Mouse (Mus musculus): Measurements from ENCODE around the gene Hist1h2bm. TPM values are rescaled to one million over a fixed set of nuclear protein-coding genes. Genes with fewer than 3 reads are reported as not detected.

Gene Hist1h2bm
- polyA plus RNA-seq, 1 experiment, result 17.0 TPM

GRCm38 (mm10) chr13:21753524-21754285 lies 31.9 kb downstream of the Hist1h2bm start, which contains the start of the genes Hist1h2ak and Hist1h2bn:
Hist1h2ak (minus strand) TSS chr13:21753827.
Hist1h2bn (plus strand) TSS chr13:21754123.
- peak; percentile 99 for DNase-seq (ENCODE audit: low read depth)
- TF ChIP-seq POLR2A (IDR thresholded peaks at IDR 0.05; ENCODE audit: borderline replicate concordance, extremely low read depth, insufficient read depth, insufficient read length, poor library complexity, severe bottlenecking), result 0 out of 2 replicates have a peak, but pooled peaks have one; percentile 39

GRCm38 (mm10) chr13:21754294-21755001 lies 32.6 kb downstream of the Hist1h2bm start:
- DNase-seq (ENCODE audit: low read depth), result peak; percentile 81

GRCm38 (mm10) chr13:21755707-21756106 lies 33.9 kb downstream of the Hist1h2bm start:
- no peak for TF ChIP-seq CTCF (IDR thresholded peaks at IDR 0.05; ENCODE audit: borderline replicate concordance, extremely low read depth, insufficient read depth, insufficient read length)
- TF ChIP-seq POLR2A (IDR thresholded peaks at IDR 0.05; ENCODE audit: borderline replicate concordance, extremely low read depth, insufficient read depth, insufficient read length, poor library complexity, severe bottlenecking), result no peak
- no peak for DNase-seq (ENCODE audit: low read depth)

Other genes starting within 250 kb of the Hist1h2bm start
- 4.7 and 5.7 TPM in 2 replicates for gene Zkscan4, start 243.1 kb upstream of the Hist1h2bm start, polyA plus RNA-seq (2012; rRNA removed)
- gene Gm10065, start 242.6 kb upstream of the Hist1h2bm start, polyA plus RNA-seq (2012; rRNA removed), result not detected in 2 replicates
- 0.24 and 0.55 TPM in 2 replicates for gene AK157302, start 226.8 kb upstream of the Hist1h2bm start, polyA plus RNA-seq (2012; rRNA removed)
- 7.3 and 7.5 TPM in 2 replicates for gene Gm11273, start 220.6 kb upstream of the Hist1h2bm start, polyA plus RNA-seq (2012; rRNA removed)
- gene Zkscan8, start 190.9 kb upstream of the Hist1h2bm start, polyA plus RNA-seq (2012; rRNA removed), result 11.4 and 12.0 TPM in 2 replicates
- not detected in 2 replicates for gene Olfr1366, start 179.2 kb upstream of the Hist1h2bm start, polyA plus RNA-seq (2012; rRNA removed)
- gene Olfr1535, start 162.2 kb upstream of the Hist1h2bm start, polyA plus RNA-seq (2012; rRNA removed), result not detected in 2 replicates
- gene Olfr1364, start 140.3 kb upstream of the Hist1h2bm start, polyA plus RNA-seq (2012; rRNA removed), result not detected in 2 replicates
- gene Olfr1362, start 108.0 kb upstream of the Hist1h2bm start, polyA plus RNA-seq (2012; rRNA removed), result not detected in 2 replicates
- gene Olfr11, start 79.5 kb upstream of the Hist1h2bm start, polyA plus RNA-seq (2012; rRNA removed), result not detected in 2 replicates
- not detected in 2 replicates for gene Olfr1361, start 58.7 kb upstream of the Hist1h2bm start, polyA plus RNA-seq (2012; rRNA removed)
- gene Olfr1360, start 44.6 kb upstream of the Hist1h2bm start, polyA plus RNA-seq (2012; rRNA removed), result not detected in 2 replicates
- not detected in 2 replicates for gene Olfr1359, start 23.9 kb upstream of the Hist1h2bm start, polyA plus RNA-seq (2012; rRNA removed)
- gene Hist1h2bl, start 5.9 kb upstream of the Hist1h2bm start, polyA plus RNA-seq (2012; rRNA removed), result 11.3 and 14.5 TPM in 2 replicates
- gene Hist1h2ai, start 5.6 kb upstream of the Hist1h2bm start, polyA plus RNA-seq (2012; rRNA removed), result 14.3 and 24.3 TPM in 2 replicates
- gene Hist1h3h, start 4.4 kb upstream of the Hist1h2bm start, polyA plus RNA-seq (2012; rRNA removed), result 39.0 and 49.4 TPM in 2 replicates
- 17.8 and 19.9 TPM in 2 replicates for gene Hist1h4j, start 13.0 kb downstream of the Hist1h2bm start, polyA plus RNA-seq (2012; rRNA removed)
- 20.2 and 29.6 TPM in 2 replicates for gene Hist1h4k, start 28.5 kb downstream of the Hist1h2bm start, polyA plus RNA-seq (2012; rRNA removed)
- gene Hist1h2ak, start 31.8 kb downstream of the Hist1h2bm start, polyA plus RNA-seq (2012; rRNA removed), result 21.4 and 26.4 TPM in 2 replicates
- gene Hist1h2bn, start 32.1 kb downstream of the Hist1h2bm start, polyA plus RNA-seq (2012; rRNA removed), result 13.5 and 30.8 TPM in 2 replicates
- 4.3 and 4.5 TPM in 2 replicates for gene Hist1h1b, start 58.6 kb downstream of the Hist1h2bm start, polyA plus RNA-seq (2012; rRNA removed)
- 35.6 and 40.1 TPM in 2 replicates for gene Hist1h3i, start 61.3 kb downstream of the Hist1h2bm start, polyA plus RNA-seq (2012; rRNA removed)
- gene Hist1h2an, start 65.2 kb downstream of the Hist1h2bm start, polyA plus RNA-seq (2012; rRNA removed), result 8.8 and 12.7 TPM in 2 replicates
- 2.5 TPM in 2 replicates for gene Hist1h2bp, start 65.4 kb downstream of the Hist1h2bm start, polyA plus RNA-seq (2012; rRNA removed)
- 12.6 and 16.3 TPM in 2 replicates for gene Hist1h2bq, start 88.2 kb downstream of the Hist1h2bm start, polyA plus RNA-seq (2012; rRNA removed)
- not detected in 2 replicates for gene Hist1h2ao, start 88.4 kb downstream of the Hist1h2bm start, polyA plus RNA-seq (2012; rRNA removed)
- gene Hist1h4m, start 89.7 kb downstream of the Hist1h2bm start, polyA plus RNA-seq (2012; rRNA removed), result not detected in 2 replicates
- 25.9 and 58.6 TPM in 2 replicates for gene Hist1h4n, start 110.2 kb downstream of the Hist1h2bm start, polyA plus RNA-seq (2012; rRNA removed)
- 71.3 and 78.4 TPM in 2 replicates for gene Hist1h2ap, start 111.5 kb downstream of the Hist1h2bm start, polyA plus RNA-seq (2012; rRNA removed)
- 5.6 and 6.6 TPM in 2 replicates for gene Hist1h2br, start 111.7 kb downstream of the Hist1h2bm start, polyA plus RNA-seq (2012; rRNA removed)
- gene Zfp184, start 223.1 kb downstream of the Hist1h2bm start, polyA plus RNA-seq (2012; rRNA removed), result 14.5 and 14.9 TPM in 2 replicates

Data from brain, embryonic 14.5 days (tissue).